Mouse (Mus musculus) liver, embryonic 11.5 days (tissue): ENCODE data around the gene Prdx6. TPM values are rescaled to one million over a fixed set of nuclear protein-coding genes. Genes with fewer than 3 reads are reported as not detected.

Experiments
- ATAC-seq: fragments of 200-750 bp; cut with Nextera tagmentation; replicated peaks from 2 replicates; pipeline ENCODE4 v1.8.0; 2017; ENCODE audit warnings: moderate number of reproducible peaks, mild to moderate bottlenecking, moderate TSS enrichment, moderate library complexity; ENCODE audit not compliant: low FRiP score
- DNase-seq: peaks from one replicate; pipeline ENCODE4 v3.0.0-alpha.2; 2017; ENCODE audit warnings: low spot score
- H3K27ac ChIP-seq: fragments of 300-500 bp; sonication (generic); 2 replicates; pipeline ENCODE4 v1.5.1; 2014; ENCODE audit warnings: mild to moderate bottlenecking, low read depth, low read length, control low read depth
- H3K27me3 ChIP-seq: fragments of 300-500 bp; sonication (generic); replicated peaks from 2 replicates; pipeline ENCODE4 v1.6.1; 2014; ENCODE audit warnings: low read length, mixed read lengths; ENCODE audit not compliant: control insufficient read depth, insufficient read depth
- H3K36me3 ChIP-seq: fragments of 300-500 bp; sonication (generic); 2 replicates; pipeline ENCODE4 v1.6.1; 2014; ENCODE audit warnings: mild to moderate bottlenecking, low read length, moderate library complexity, mixed read lengths; ENCODE audit not compliant: control insufficient read depth, insufficient read depth
- H3K4me1 ChIP-seq: fragments of 300-500 bp; sonication (generic); replicated peaks from 2 replicates; pipeline ENCODE4 v1.6.1; 2014; ENCODE audit warnings: low read length, mixed read lengths; ENCODE audit not compliant: control insufficient read depth, insufficient read depth
- H3K4me2 ChIP-seq: fragments of 300-500 bp; sonication (generic); 2 replicates; pipeline ENCODE4 v1.6.1; 2014; ENCODE audit warnings: mild to moderate bottlenecking, control low read depth, moderate library complexity
- H3K4me3 ChIP-seq: fragments of 300-500 bp; sonication (generic); 2 replicates; pipeline ENCODE4 v1.5.1; 2014; ENCODE audit warnings: low read depth, low read length, control low read depth
- H3K9ac ChIP-seq: fragments of 300-500 bp; sonication (generic); 2 replicates; pipeline ENCODE4 v1.6.1; 2014; ENCODE audit warnings: low read depth, low read length, control low read depth
- H3K9me3 ChIP-seq: fragments of 300-500 bp; sonication (generic); 2 replicates; pipeline ENCODE4 v1.6.1; 2016; ENCODE audit warnings: low read length, inconsistent platforms, mixed read lengths; ENCODE audit not compliant: control insufficient read depth
- WGBS: fragments of 180-500 bp; shearing (Covaris S2); extraction: QIAGEN DNeasy Blood & Tissue Kit; methylation state at CpG from one replicate; pipeline ENCODE4 v1.1.7; 2014; 5-methylcytosine and 5-hydroxymethylcytosine counted together
- polyA plus RNA-seq: library from polyadenylated mRNA; unstranded; fragments of >200 nt; fragmentation: Nextera tagmentation; extraction: Ambion mirVana; gene quantifications from 2 replicates; pipeline ENCODE4 v1.2.1, GENCODE M21; 2014

Gene Prdx6
- 744 and 826 TPM in 2 replicates for polyA plus RNA-seq

- Histone ChIP-seq H3K9me3 (no peaks in the 10 kb centered on the region), H3K4me3 (peak within 1 kb of the TSS; percentile 90), H3K36me3 (peaks cover 8% of the 10 kb centered on the region), H3K4me1 (peaks cover 47% of the 10 kb centered on the region), H3K27ac (peak within 1 kb of the TSS; percentile 87), H3K4me2 (peak within 1 kb of the TSS; percentile 86), H3K27me3 (no peaks in the 10 kb centered on the region), H3K9ac (peak within 1 kb of the TSS; percentile 99)
- WGBS = under 1% methylated on average over 66 of the region's 66 CpGs
- ATAC-seq = peak; percentile 82
- DNase-seq = peak; percentile 93
Measured at GRCm38 (mm10) chr1:161250604-161251416, at the start of gene Prdx6. TSS of gene Prdx6 (minus strand) at chr1:161251219.

GRCm38 (mm10) chr1:161288256-161288655, 37.2 kb upstream of the Prdx6 start:
- WGBS = 33% methylated on average over 12 of the region's 12 CpGs

DNA sequence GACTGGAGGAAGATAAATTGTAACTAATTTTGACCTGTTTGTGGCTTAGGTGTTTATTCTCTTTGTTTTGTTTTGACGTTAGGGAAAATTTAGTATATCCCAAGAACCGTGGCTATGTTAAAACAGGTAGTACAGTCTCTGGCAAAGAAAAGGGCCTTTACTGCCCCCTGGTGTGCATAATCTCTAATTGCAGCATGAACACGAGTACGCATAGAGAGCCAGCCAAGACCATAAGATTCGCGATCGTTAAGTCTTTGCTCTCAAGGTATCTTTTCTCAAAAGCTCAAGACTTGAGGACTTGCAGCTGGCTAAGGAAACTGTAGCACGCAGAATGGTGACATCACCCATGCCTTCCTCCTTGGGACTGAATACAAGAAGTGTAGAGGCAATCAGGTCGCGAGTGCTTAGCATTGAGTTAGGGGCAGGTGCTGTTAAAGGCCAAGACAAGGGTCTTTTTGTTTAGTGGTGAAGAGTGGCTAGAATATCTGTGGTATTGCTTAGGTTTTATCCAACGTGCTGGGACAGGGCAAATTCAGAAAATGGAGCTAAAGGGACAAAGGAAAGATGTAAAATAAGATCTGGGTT, 35.8 kb upstream of the Prdx6 start:
- Histone ChIP-seq H3K27ac (no peak overlapping the region), H3K9me3 (no peaks in the 10 kb centered on the region), H3K36me3 (no peaks in the 10 kb centered on the region), H3K27me3 (no peaks in the 10 kb centered on the region), H3K4me2 (no peak overlapping the region), H3K4me1 (no peaks in the 10 kb centered on the region), H3K4me3 (no peak overlapping the region), H3K9ac (no peak overlapping the region)
- 30% methylated on average over 11 of the region's 11 CpGs for WGBS
- DNase-seq (peak; percentile 41), ATAC-seq (peak; percentile 77)

More at GRCm38 (mm10) chr1:161288256-161288655, 37.2 kb upstream of the Prdx6 start:
- H3K4me2 ChIP-seq = no peak overlapping the region
- DNase-seq = no peak
- no peak overlapping the region for H3K27ac ChIP-seq
- H3K27me3 ChIP-seq = no peaks in the 10 kb centered on the region
- no peak overlapping the region for H3K9ac ChIP-seq
- no peaks in the 10 kb centered on the region for H3K36me3 ChIP-seq
- no peak for ATAC-seq
- H3K4me1 ChIP-seq = no peaks in the 10 kb centered on the region
- no peak overlapping the region for H3K4me3 ChIP-seq
- H3K9me3 ChIP-seq = no peaks in the 10 kb centered on the region

GRCm38 (mm10) chr1:161281054-161281688, 30.2 kb upstream of the Prdx6 start:
- 67% methylated on average over 3 of the region's 3 CpGs for WGBS
- Histone ChIP-seq H3K27ac (no peak overlapping the region), H3K4me1 (no peaks in the 10 kb centered on the region), H3K9me3 (no peaks in the 10 kb centered on the region), H3K4me2 (no peak overlapping the region), H3K36me3 (no peaks in the 10 kb centered on the region), H3K9ac (no peak overlapping the region), H3K4me3 (no peak overlapping the region), H3K27me3 (no peaks in the 10 kb centered on the region)
- ATAC-seq = no peak
- no peak for DNase-seq

GRCm38 (mm10) chr1:161279244-161279908, 28.4 kb upstream of the Prdx6 start:
- Histone ChIP-seq H3K9me3 (no peaks in the 10 kb centered on the region), H3K36me3 (no peaks in the 10 kb centered on the region), H3K4me1 (no peaks in the 10 kb centered on the region), H3K27me3 (no peaks in the 10 kb centered on the region), H3K9ac (no peak overlapping the region), H3K27ac (no peak overlapping the region), H3K4me3 (no peak overlapping the region), H3K4me2 (no peak overlapping the region)
- ATAC-seq (no peak), DNase-seq (no peak)
- WGBS = 50% methylated on average over 6 of the region's 6 CpGs

DNA sequence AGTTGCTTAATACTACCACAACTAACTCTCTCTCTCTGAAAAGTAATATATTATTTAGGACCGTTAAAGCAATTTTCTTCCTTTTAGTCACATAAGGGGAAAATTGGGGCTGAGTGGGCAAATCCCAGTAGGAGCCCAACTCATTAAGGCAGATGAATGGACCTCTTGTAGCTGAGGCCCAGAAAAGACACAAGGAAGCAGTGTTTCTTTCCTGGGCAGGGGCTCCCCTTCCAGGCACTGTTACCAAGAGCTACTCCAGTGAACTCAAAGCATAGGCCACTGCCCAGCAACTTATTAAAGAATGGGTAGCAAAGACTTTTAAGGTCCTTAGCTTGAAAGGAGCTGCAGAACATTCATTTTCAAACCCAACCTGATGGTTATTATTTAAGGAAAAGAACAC, 22.5 kb upstream of the Prdx6 start:
- no peak for ATAC-seq
- 92% methylated on average over 1 of the region's 1 CpGs for WGBS

DNA sequence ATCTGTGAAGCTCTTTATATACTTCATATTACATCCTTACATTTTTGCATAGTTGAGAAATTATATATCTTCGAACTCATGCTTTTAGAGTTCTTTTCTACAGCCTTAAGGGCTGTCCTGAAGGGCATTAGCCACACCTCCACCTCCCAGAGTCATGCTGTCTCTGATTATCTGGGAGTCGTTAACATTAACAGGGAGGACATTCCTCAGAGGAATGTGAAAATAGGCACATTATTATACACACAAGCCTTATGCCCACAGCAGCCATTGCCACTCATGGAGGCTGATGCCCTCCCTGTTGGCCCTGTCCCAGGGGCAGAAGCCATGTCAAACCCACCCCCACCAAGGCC, 20.4 kb upstream of the Prdx6 start:
- Histone ChIP-seq H3K4me1 (peaks cover 10% of the 10 kb centered on the region), H3K9me3 (no peaks in the 10 kb centered on the region), H3K4me2 (no peak overlapping the region), H3K27ac (no peak overlapping the region), H3K36me3 (no peaks in the 10 kb centered on the region), H3K4me3 (no peak overlapping the region), H3K27me3 (no peaks in the 10 kb centered on the region), H3K9ac (no peak overlapping the region)
- DNase-seq = no peak
- 62% methylated on average over 2 of the region's 2 CpGs for WGBS
- no peak for ATAC-seq

More for the DNA sequence above, 22.5 kb upstream of the Prdx6 start:
- Histone ChIP-seq H3K27me3 (no peaks in the 10 kb centered on the region), H3K4me1 (peaks cover 7% of the 10 kb centered on the region), H3K9ac (no peak overlapping the region), H3K36me3 (no peaks in the 10 kb centered on the region), H3K27ac (no peak overlapping the region), H3K9me3 (no peaks in the 10 kb centered on the region), H3K4me2 (no peak overlapping the region), H3K4me3 (no peak overlapping the region)
- no peak for DNase-seq

- ATAC-seq (no peak), DNase-seq (no peak)
- no peaks in the 10 kb centered on the region for H3K9me3 ChIP-seq
- H3K4me3 ChIP-seq = no peak overlapping the region
- H3K36me3 ChIP-seq = no peaks in the 10 kb centered on the region
- no peak overlapping the region for H3K4me2 ChIP-seq
- H3K27me3 ChIP-seq = no peaks in the 10 kb centered on the region
- H3K27ac ChIP-seq = no peak overlapping the region
- WGBS = 72% methylated on average over 4 of the region's 4 CpGs
- H3K9ac ChIP-seq = no peak overlapping the region
- H3K4me1 ChIP-seq = peaks cover 10% of the 10 kb centered on the region
Measured at GRCm38 (mm10) chr1:161270776-161271460, 19.9 kb upstream of the Prdx6 start.
